In genomic region chr7:127746494-127747491, GRCm38 (mm10) we compare ENCODE assay signal across 8 mouse cellular contexts. TPM values are rescaled to one million over a fixed set of nuclear protein-coding genes. Genes with fewer than 3 reads are reported as not detected.
DNase-seq lines count a peak whose midpoint lies in the region; ATAC-seq and TF ChIP-seq lines count a peak whose summit lies in the region.

No protein-coding gene starts in this region.

- H3K27me3 ChIP-seq in lung, embryonic 16.5 days (ENCODE audit: control insufficient read depth, insufficient read depth, low read depth, low read length) = no peaks in the 10 kb centered on the region
- H3K27me3 ChIP-seq in forebrain, embryonic 13.5 days = no peaks in the 10 kb centered on the region
- no peaks in the 10 kb centered on the region for H3K27me3 ChIP-seq in kidney, adult 2 months (replicated peaks; ENCODE audit: control insufficient read depth, insufficient read depth, low read length)
- H3K27me3 ChIP-seq in midbrain, embryonic 10.5 days (ENCODE audit: low read depth, poor library complexity, severe bottlenecking) = no peaks in the 10 kb centered on the region

- no peaks in the 10 kb centered on the region for H3K9me3 ChIP-seq in lung, embryonic 16.5 days (ENCODE audit: control insufficient read depth, low read length)
- H3K9me3 ChIP-seq in forebrain, embryonic 13.5 days (replicated peaks) = no peaks in the 10 kb centered on the region
- no peaks in the 10 kb centered on the region for H3K9me3 ChIP-seq in midbrain, embryonic 10.5 days (replicated peaks)

- peaks cover 25% of the 10 kb centered on the region for H3K36me3 ChIP-seq in lung, embryonic 16.5 days (ENCODE audit: control insufficient read depth, insufficient read depth, low read length)
- peaks cover 38% of the 10 kb centered on the region for H3K36me3 ChIP-seq in forebrain, embryonic 13.5 days (ENCODE audit: poor library complexity, severe bottlenecking)
- H3K36me3 ChIP-seq in kidney, adult 2 months (ENCODE audit: control insufficient read depth, insufficient read depth, low read length) = no peaks in the 10 kb centered on the region
- H3K36me3 ChIP-seq in midbrain, embryonic 10.5 days = peaks cover 42% of the 10 kb centered on the region

- TF ChIP-seq POLR2A in bone marrow macrophage, adult 2 months (IDR thresholded peaks at IDR 0.05; ENCODE audit: borderline replicate concordance, low read depth, low read length) = no peak
- TF ChIP-seq POLR2A in kidney, adult 2 months (IDR thresholded peaks at IDR 0.05; ENCODE audit: low read depth, low read length) = no peak

- no peak for DNase-seq in lung, adult 18-20 months
- no peak for DNase-seq in kidney, adult 2 months
- peak; percentile 73 for DNase-seq in midbrain, embryonic 10.5 days (ENCODE audit: low spot score)
- peak; percentile 23 for DNase-seq in thymus, postnatal 0 days (ENCODE audit: low spot score)
- no peak for DNase-seq in natural killer cell, adult 2 months (ENCODE audit: low spot score in 2 of 2)

- 1% methylated on average over 33 of the region's 62 CpGs for WGBS in lung, embryonic 16.5 days
- WGBS in forebrain, embryonic 13.5 days = under 1% methylated on average over 43 of the region's 62 CpGs
- WGBS in kidney, adult 2 months = 1% methylated on average over 59 of the region's 62 CpGs
- 0% methylated on average over 41 of the region's 62 CpGs for WGBS in midbrain, embryonic 10.5 days

- H3K9ac ChIP-seq in lung, embryonic 16.5 days (ENCODE audit: low read length) = peak overlapping the region; percentile 87
- H3K9ac ChIP-seq in forebrain, embryonic 13.5 days = peak overlapping the region; percentile 93

- H3K4me3 ChIP-seq in lung, embryonic 16.5 days (ENCODE audit: low read length) = peak overlapping the region; percentile 84
- H3K4me3 ChIP-seq in bone marrow macrophage, adult 2 months (ENCODE audit: insufficient read depth, low read length) = peak overlapping the region; percentile 85
- peak overlapping the region; percentile 93 for H3K4me3 ChIP-seq in forebrain, embryonic 13.5 days
- H3K4me3 ChIP-seq in kidney, adult 2 months (ENCODE audit: insufficient read depth, low read depth, low read length) = peak overlapping the region; percentile 87
- peak overlapping the region; percentile 95 for H3K4me3 ChIP-seq in midbrain, embryonic 10.5 days

- peaks cover 17% of the 10 kb centered on the region for H3K4me1 ChIP-seq in lung, embryonic 16.5 days (replicated peaks; ENCODE audit: control insufficient read depth, insufficient read depth, low read length)
- H3K4me1 ChIP-seq in bone marrow macrophage, adult 2 months (ENCODE audit: control insufficient read depth, insufficient read depth, low read length) = peaks cover 11% of the 10 kb centered on the region; the same call in 1 of the 2 replicates
- H3K4me1 ChIP-seq in forebrain, embryonic 13.5 days = peaks cover 20% of the 10 kb centered on the region
- H3K4me1 ChIP-seq in kidney, adult 2 months (ENCODE audit: control insufficient read depth, insufficient read depth, low read length) = peaks cover 3% of the 10 kb centered on the region; the same call in 1 of the 2 replicates
- peaks cover 34% of the 10 kb centered on the region for H3K4me1 ChIP-seq in midbrain, embryonic 10.5 days

- peak; percentile 6; the same call in 1 of the 2 replicates for ATAC-seq in lung, embryonic 16.5 days (ENCODE audit: low read depth)
- no peak for ATAC-seq in forebrain, embryonic 13.5 days

- H3K27ac ChIP-seq in lung, embryonic 16.5 days (ENCODE audit: low read length) = peak overlapping the region; percentile 90
- H3K27ac ChIP-seq in bone marrow macrophage, adult 2 months (ENCODE audit: insufficient read depth, low read depth, low read length) = no peak overlapping the region
- peak overlapping the region; percentile 86 for H3K27ac ChIP-seq in forebrain, embryonic 13.5 days
- H3K27ac ChIP-seq in kidney, adult 2 months (ENCODE audit: insufficient read depth, low read depth, low read length) = no peak overlapping the region
- H3K27ac ChIP-seq in midbrain, embryonic 10.5 days (replicated peaks) = peak overlapping the region; percentile 98

- no peak for TF ChIP-seq CTCF in bone marrow macrophage, adult 2 months (IDR thresholded peaks at IDR 0.05; ENCODE audit: low read depth, low read length)
- no peak for TF ChIP-seq CTCF in kidney, adult 2 months (conservative IDR thresholded peaks at IDR 0.05; ENCODE audit: insufficient read depth, insufficient read length, low read depth, low read length)

- peak overlapping the region; percentile 72 for H3K4me2 ChIP-seq in lung, embryonic 16.5 days (ENCODE audit: low read depth, low read length)
- H3K4me2 ChIP-seq in forebrain, embryonic 13.5 days = peak overlapping the region; percentile 89

RNA-seq across cellular contexts. Expression of gene Fbxl19, which starts 2.5 kb away (rescaled TPM):
- 3.1 and 3.8 TPM in 2 replicates for polyA plus RNA-seq in lung, embryonic 16.5 days (2015; fragmentation: Nextera tagmentation; extraction: Ambion mirVana)
- 11.9 and 16.5 TPM in 2 replicates for polyA plus RNA-seq in bone marrow macrophage, adult 2 months (2012; ENCODE audit: insufficient read depth, insufficient read length, missing spikeins)
- 7.7 and 9.6 TPM in 2 replicates for polyA plus RNA-seq in forebrain, embryonic 13.5 days (2015; fragmentation: Nextera tagmentation; extraction: Ambion mirVana)
- 14.6 and 20.8 TPM in 2 replicates for polyA plus RNA-seq in kidney, adult 2 months (2012; rRNA removed)
- 7.9 and 8.3 TPM in 2 replicates for polyA plus RNA-seq in midbrain, embryonic 10.5 days (2016; fragmentation: Nextera tagmentation; extraction: Ambion mirVana)
- polyA plus RNA-seq in thymus, postnatal 0 days (2015; fragmentation: Nextera tagmentation; extraction: Ambion mirVana) = 1.6 and 1.7 TPM in 2 replicates

RNA-seq across cellular contexts. Expression of gene Ctf2, which starts 14.8 kb away (rescaled TPM):
- 0.23 and 0.24 TPM in 2 replicates for polyA plus RNA-seq in lung, embryonic 16.5 days (2015; fragmentation: Nextera tagmentation; extraction: Ambion mirVana)
- not detected in 2 replicates for polyA plus RNA-seq in bone marrow macrophage, adult 2 months (2012; ENCODE audit: insufficient read depth, insufficient read length, missing spikeins)
- 0.19 and 0.36 TPM in 2 replicates for polyA plus RNA-seq in forebrain, embryonic 13.5 days (2015; fragmentation: Nextera tagmentation; extraction: Ambion mirVana)
- polyA plus RNA-seq in kidney, adult 2 months (2012; rRNA removed) = not detected in 2 replicates
- polyA plus RNA-seq in midbrain, embryonic 10.5 days (2016; fragmentation: Nextera tagmentation; extraction: Ambion mirVana) = 0.22 and 0.36 TPM in 2 replicates
- polyA plus RNA-seq in thymus, postnatal 0 days (2015; fragmentation: Nextera tagmentation; extraction: Ambion mirVana) = 0.06 TPM in 1 of 2 replicates, not detected in the other

RNA-seq across cellular contexts. Expression of gene Orai3, which starts 22.8 kb away (rescaled TPM):
- 29.1 and 32.7 TPM in 2 replicates for polyA plus RNA-seq in lung, embryonic 16.5 days (2015; fragmentation: Nextera tagmentation; extraction: Ambion mirVana)
- 44.2 and 45.8 TPM in 2 replicates for polyA plus RNA-seq in bone marrow macrophage, adult 2 months (2012; ENCODE audit: insufficient read depth, insufficient read length, missing spikeins)
- 4.8 and 5.4 TPM in 2 replicates for polyA plus RNA-seq in forebrain, embryonic 13.5 days (2015; fragmentation: Nextera tagmentation; extraction: Ambion mirVana)
- polyA plus RNA-seq in kidney, adult 2 months (2012; rRNA removed) = 28.2 and 34.6 TPM in 2 replicates
- 8.3 and 10.1 TPM in 2 replicates for polyA plus RNA-seq in midbrain, embryonic 10.5 days (2016; fragmentation: Nextera tagmentation; extraction: Ambion mirVana)
- polyA plus RNA-seq in thymus, postnatal 0 days (2015; fragmentation: Nextera tagmentation; extraction: Ambion mirVana) = 16.1 TPM in 2 replicates

RNA-seq across cellular contexts. Expression of gene Setd1a, which starts 29.7 kb away (rescaled TPM):
- 13.8 and 18.1 TPM in 2 replicates for polyA plus RNA-seq in lung, embryonic 16.5 days (2015; fragmentation: Nextera tagmentation; extraction: Ambion mirVana)
- 28.2 and 30.1 TPM in 2 replicates for polyA plus RNA-seq in bone marrow macrophage, adult 2 months (2012; ENCODE audit: insufficient read depth, insufficient read length, missing spikeins)
- 20.0 and 21.5 TPM in 2 replicates for polyA plus RNA-seq in forebrain, embryonic 13.5 days (2015; fragmentation: Nextera tagmentation; extraction: Ambion mirVana)
- 8.8 and 10.9 TPM in 2 replicates for polyA plus RNA-seq in kidney, adult 2 months (2012; rRNA removed)
- polyA plus RNA-seq in midbrain, embryonic 10.5 days (2016; fragmentation: Nextera tagmentation; extraction: Ambion mirVana) = 13.4 and 14.7 TPM in 2 replicates
- 18.2 and 21.1 TPM in 2 replicates for polyA plus RNA-seq in thymus, postnatal 0 days (2015; fragmentation: Nextera tagmentation; extraction: Ambion mirVana)

RNA-seq across cellular contexts. Expression of gene Ctf1, which starts 34.3 kb away (rescaled TPM):
- 11.4 and 11.8 TPM in 2 replicates for polyA plus RNA-seq in lung, embryonic 16.5 days (2015; fragmentation: Nextera tagmentation; extraction: Ambion mirVana)
- polyA plus RNA-seq in bone marrow macrophage, adult 2 months (2012; ENCODE audit: insufficient read depth, insufficient read length, missing spikeins) = not detected in 2 replicates
- 3.8 and 4.4 TPM in 2 replicates for polyA plus RNA-seq in forebrain, embryonic 13.5 days (2015; fragmentation: Nextera tagmentation; extraction: Ambion mirVana)
- 19.4 and 20.6 TPM in 2 replicates for polyA plus RNA-seq in kidney, adult 2 months (2012; rRNA removed)
- 5.1 and 5.2 TPM in 2 replicates for polyA plus RNA-seq in midbrain, embryonic 10.5 days (2016; fragmentation: Nextera tagmentation; extraction: Ambion mirVana)
- polyA plus RNA-seq in thymus, postnatal 0 days (2015; fragmentation: Nextera tagmentation; extraction: Ambion mirVana) = 13.1 and 13.5 TPM in 2 replicates

Comparison
In these comparisons a context has a peak if more than half of its experiments do, and no peak if none do; other contexts are left out.
1. H3K27ac ChIP-seq: peak in lung, embryonic 16.5 days (single experiment), forebrain, embryonic 13.5 days (single experiment) and midbrain, embryonic 10.5 days (single experiment); none in bone marrow macrophage, adult 2 months (single experiment) and kidney, adult 2 months (single experiment).
2. DNase-seq: peak in midbrain, embryonic 10.5 days (single experiment) and thymus, postnatal 0 days (single experiment); none in lung, adult 18-20 months (0 of 2), kidney, adult 2 months (single experiment) and natural killer cell, adult 2 months (0 of 2).
3. Peak in every context shown above with its lines, with median percentiles within 50 percentile points of each other: H3K4me3 ChIP-seq.